In genomic region chr16:45718296-45718695, GRCm38 (mm10) we compare ENCODE assay signal across 33 mouse cellular contexts. TPM values are rescaled to one million over a fixed set of nuclear protein-coding genes. Genes with fewer than 3 reads are reported as not detected.
"Had no signal": no experiment of that assay in that cellular context is flagged by ENCODE, and none has a peak within 500 bp of the region (broad histone marks: within the 10 kb centered on the region; RNA-seq: fewer than 3 reads in every experiment).

No protein-coding gene starts in this region.

- H3K4me2 ChIP-seq: embryonic facial prominence, embryonic 12.5 days; embryonic facial prominence, embryonic 13.5 days; embryonic facial prominence, embryonic 15.5 days; forebrain, embryonic 12.5 days; forebrain, embryonic 13.5 days; forebrain, embryonic 15.5 days had no signal

- ATAC-seq: forebrain, embryonic 13.5 days; forebrain, embryonic 14.5 days; forebrain, embryonic 15.5 days; forebrain, embryonic 16.5 days; forebrain, postnatal 0 days had no signal

- H3K27ac ChIP-seq: embryonic facial prominence, embryonic 10.5 days; embryonic facial prominence, embryonic 12.5 days; embryonic facial prominence, embryonic 13.5 days; embryonic facial prominence, embryonic 15.5 days; forebrain, embryonic 10.5 days; forebrain, embryonic 12.5 days; forebrain, embryonic 13.5 days; forebrain, embryonic 15.5 days; gastrocnemius, adult 2 months; heart, adult 2 months; heart, embryonic 10.5 days had no signal

- DNase-seq: cerebellum, adult 9-10 months; cerebellum, adult 9-11 months; cerebellum, postnatal 10 days; cerebellum, postnatal 14 days; cerebellum, postnatal 25 days; cerebellum, postnatal 36 days; embryo, embryonic 11 days; forebrain, postnatal 0 days; gastrocnemius, adult 2 months; gastrocnemius, postnatal 10 days; gastrocnemius, postnatal 14 days; gastrocnemius, postnatal 25 days; gastrocnemius, postnatal 36 days; heart, adult 2 months had no signal

- H3K9me3 ChIP-seq: embryonic facial prominence, embryonic 10.5 days; embryonic facial prominence, embryonic 12.5 days; forebrain, embryonic 12.5 days; forebrain, embryonic 13.5 days; forebrain, embryonic 15.5 days; heart, embryonic 10.5 days had no signal

- H3K9ac ChIP-seq: embryonic facial prominence, embryonic 12.5 days; embryonic facial prominence, embryonic 13.5 days; embryonic facial prominence, embryonic 15.5 days; forebrain, embryonic 12.5 days; forebrain, embryonic 13.5 days; forebrain, embryonic 15.5 days; forebrain, postnatal 0 days had no signal

- H3K27me3 ChIP-seq: embryonic facial prominence, embryonic 12.5 days; embryonic facial prominence, embryonic 13.5 days; embryonic facial prominence, embryonic 15.5 days; forebrain, embryonic 12.5 days; forebrain, embryonic 13.5 days; forebrain, embryonic 15.5 days had no signal

- H3K36me3 ChIP-seq: embryonic facial prominence, embryonic 15.5 days had no signal

- H3K4me3 ChIP-seq: embryonic facial prominence, embryonic 10.5 days; embryonic facial prominence, embryonic 12.5 days; embryonic facial prominence, embryonic 13.5 days; embryonic facial prominence, embryonic 15.5 days; erythroblast, embryonic 14.5 days; forebrain, embryonic 10.5 days; forebrain, embryonic 12.5 days; forebrain, embryonic 13.5 days; forebrain, embryonic 15.5 days; gastrocnemius, adult 2 months; heart, adult 2 months; heart, embryonic 10.5 days had no signal

RNA-seq across cellular contexts. Expression of gene Tagln3, which starts 6.1 kb away (rescaled TPM):
- total RNA-seq: common myeloid progenitor, adult 5-6 weeks; granulocyte monocyte progenitor cell, adult 5-6 weeks had no signal

RNA-seq across cellular contexts. Expression of gene Tmprss7, which starts 24.8 kb away (rescaled TPM):
- total RNA-seq: gastrocnemius, adult 18-20 months; gastrocnemius, adult 2 months; gastrocnemius, adult 8-10 months; gastrocnemius, postnatal 10 days; gastrocnemius, postnatal 14 days; gastrocnemius, postnatal 25 days; gastrocnemius, postnatal 36 days; gastrocnemius, postnatal 4 days; heart, adult 2 months; heart, adult 8-10 months had no signal
- polyA plus RNA-seq: embryonic facial prominence, embryonic 14.5 days; erythroblast, embryonic 14.5 days; heart, adult 2 months; heart, embryonic 10.5 days had no signal
